Mouse (Mus musculus): Measurements from ENCODE around the gene Hip1. TPM values are rescaled to one million over a fixed set of nuclear protein-coding genes. Genes with fewer than 3 reads are reported as not detected.

Gene Hip1
- polyA plus RNA-seq, 1 experiment from 2014 or later, result 40.9 TPM

Small RNA genes lying within 50 kb of the gene (microRNA-seq; reads per million reads assigned to microRNA genes)
- gene Mir7033, result not detected

Other genes with a start within 250 kb of the Hip1 start
- gene Fkbp6, start 195.1 kb downstream of the Hip1 start, polyA plus RNA-seq (2015; fragmentation: Nextera tagmentation; extraction: Ambion mirVana), result 0.28 TPM in 1 of 2 replicates, not detected in the other
- 0.11 TPM in 1 of 2 replicates, not detected in the other for gene Trim50, start 191.8 kb downstream of the Hip1 start, polyA plus RNA-seq (2015; fragmentation: Nextera tagmentation; extraction: Ambion mirVana)
- gene Nsun5, start 175.2 kb downstream of the Hip1 start, polyA plus RNA-seq (2015; fragmentation: Nextera tagmentation; extraction: Ambion mirVana), result 30.8 and 33.9 TPM in 2 replicates
- gene Pom121, start 150.6 kb downstream of the Hip1 start, polyA plus RNA-seq (2015; fragmentation: Nextera tagmentation; extraction: Ambion mirVana), result 13.8 and 15.2 TPM in 2 replicates
- not detected in 2 replicates for gene Ccl26, start 18.4 kb upstream of the Hip1 start, polyA plus RNA-seq (2015; fragmentation: Nextera tagmentation; extraction: Ambion mirVana)
- 2.0 and 3.7 TPM in 2 replicates for gene Ccl24, start 27.9 kb upstream of the Hip1 start, polyA plus RNA-seq (2015; fragmentation: Nextera tagmentation; extraction: Ambion mirVana)
- 88.1 and 88.3 TPM in 2 replicates for gene Rhbdd2, start 87.5 kb upstream of the Hip1 start, polyA plus RNA-seq (2015; fragmentation: Nextera tagmentation; extraction: Ambion mirVana)
- 128 and 137 TPM in 2 replicates for gene Por, start 124.9 kb upstream of the Hip1 start, polyA plus RNA-seq (2015; fragmentation: Nextera tagmentation; extraction: Ambion mirVana)
- 70.1 and 72.7 TPM in 2 replicates for gene Tmem120a, start 199.3 kb upstream of the Hip1 start, polyA plus RNA-seq (2015; fragmentation: Nextera tagmentation; extraction: Ambion mirVana)
- 0.34 TPM in 1 of 2 replicates, not detected in the other for gene Styxl1, start 233.3 kb upstream of the Hip1 start, polyA plus RNA-seq (2015; fragmentation: Nextera tagmentation; extraction: Ambion mirVana)
- 563 and 580 TPM in 2 replicates for gene Mdh2, start 233.4 kb upstream of the Hip1 start, polyA plus RNA-seq (2015; fragmentation: Nextera tagmentation; extraction: Ambion mirVana)

Measured in midbrain, embryonic 13.5 days (tissue).